Mouse (Mus musculus): ENCODE measurements around the gene C1qa.

DNA sequence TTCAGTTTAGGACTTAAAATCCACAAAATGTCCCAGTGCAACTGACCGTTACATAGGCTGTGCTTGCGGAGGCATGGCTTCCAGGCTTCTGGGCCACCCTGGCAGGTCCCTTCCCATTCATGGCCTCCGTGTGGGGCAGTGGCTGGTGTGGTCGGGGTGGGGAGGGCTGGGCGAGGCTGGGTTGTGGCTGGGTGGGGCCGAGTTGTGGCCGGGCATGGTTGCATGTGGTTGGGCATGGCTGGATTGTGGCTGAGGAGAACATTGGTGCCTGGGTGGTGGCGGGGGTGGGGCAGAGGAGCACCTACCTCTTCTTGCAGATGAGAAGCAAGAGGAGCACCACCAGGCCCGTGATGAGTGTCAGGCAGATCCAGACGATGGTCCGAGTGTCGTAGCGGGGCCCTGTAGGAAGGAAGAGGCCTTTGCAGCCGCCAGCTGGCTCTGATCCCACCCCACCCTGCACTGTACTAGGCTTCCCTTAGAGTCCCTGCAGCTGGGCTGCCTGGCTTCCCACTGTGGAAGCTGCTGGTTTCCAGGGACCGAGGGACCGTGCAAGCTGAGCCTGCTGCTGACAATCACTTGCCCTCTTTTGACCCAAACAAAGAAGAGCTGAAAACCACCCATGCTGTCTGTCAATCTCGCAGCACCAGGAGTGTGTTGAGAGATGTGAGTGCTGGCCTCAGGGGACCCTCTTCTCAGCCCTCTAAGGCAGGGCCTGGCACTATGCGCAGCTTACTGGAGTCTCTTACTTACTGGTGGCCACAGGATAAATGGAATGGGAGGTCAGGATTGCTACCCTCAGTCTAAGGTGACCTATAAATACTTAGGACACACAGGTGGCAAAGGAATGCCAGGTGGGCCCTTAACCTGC is 36.4 kb upstream of the C1qa start:
- TF ChIP-seq GABPA (IDR thresholded peaks at IDR 0.05; ENCODE audit: insufficient replicate concordance, low read depth, low read length), result no peak
- no peak for TF ChIP-seq E2F4 (IDR thresholded peaks at IDR 0.05; ENCODE audit: insufficient replicate concordance, low read depth, low read length)
